Mouse (Mus musculus): ENCODE data around the gene Iqcg.

Gene Iqcg

GRCm38 (mm10) chr16:32973047-32973446 lies 83.0 kb downstream of the Iqcg start:
- no peak for DNase-seq (ENCODE audit: low spot score)

- DNase-seq (ENCODE audit: low spot score): no peak
These were observed 83.5 kb downstream of the Iqcg start for GRCm38 (mm10) chr16:32972535-32972934.
